Mouse (Mus musculus) spleen, embryonic (tissue): ENCODE measurements at regions not wholly inside any gene's neighbourhood (a gene's known extent, or its start where the extent isn't known, plus 50 kb on each side); places are given as distances from the start of the nearest gene placed in this dataset.
"Not testable (repeated sequence)": the region's sequence is repeated elsewhere in the genome, so short reads cannot be mapped to it uniquely, and the experiment has no call there.

Source experiments
- CTCF ChIA-PET: fragments of 350-600 bp; sonication (Branson Sonifier 250); formaldehyde crosslinking; loops from one replicate; lab custom pipeline; 2022; lab: Charles Lee

GRCm38 (mm10) chr10:15321480-15321879 lies 603.5 kb upstream of the Gje1 start:
- CTCF ChIA-PET: no interaction called here

- CTCF ChIA-PET: no interaction called here
Measured at GRCm38 (mm10) chr10:15317017-15317607, 599.1 kb upstream of the Gje1 start.

GRCm38 (mm10) chr10:15310650-15311049 lies 592.6 kb upstream of the Gje1 start:
- CTCF ChIA-PET: no interaction called here

- CTCF ChIA-PET: no interaction called here
Measured at GRCm38 (mm10) chr10:15305811-15306473, 587.9 kb upstream of the Gje1 start.

DNA sequence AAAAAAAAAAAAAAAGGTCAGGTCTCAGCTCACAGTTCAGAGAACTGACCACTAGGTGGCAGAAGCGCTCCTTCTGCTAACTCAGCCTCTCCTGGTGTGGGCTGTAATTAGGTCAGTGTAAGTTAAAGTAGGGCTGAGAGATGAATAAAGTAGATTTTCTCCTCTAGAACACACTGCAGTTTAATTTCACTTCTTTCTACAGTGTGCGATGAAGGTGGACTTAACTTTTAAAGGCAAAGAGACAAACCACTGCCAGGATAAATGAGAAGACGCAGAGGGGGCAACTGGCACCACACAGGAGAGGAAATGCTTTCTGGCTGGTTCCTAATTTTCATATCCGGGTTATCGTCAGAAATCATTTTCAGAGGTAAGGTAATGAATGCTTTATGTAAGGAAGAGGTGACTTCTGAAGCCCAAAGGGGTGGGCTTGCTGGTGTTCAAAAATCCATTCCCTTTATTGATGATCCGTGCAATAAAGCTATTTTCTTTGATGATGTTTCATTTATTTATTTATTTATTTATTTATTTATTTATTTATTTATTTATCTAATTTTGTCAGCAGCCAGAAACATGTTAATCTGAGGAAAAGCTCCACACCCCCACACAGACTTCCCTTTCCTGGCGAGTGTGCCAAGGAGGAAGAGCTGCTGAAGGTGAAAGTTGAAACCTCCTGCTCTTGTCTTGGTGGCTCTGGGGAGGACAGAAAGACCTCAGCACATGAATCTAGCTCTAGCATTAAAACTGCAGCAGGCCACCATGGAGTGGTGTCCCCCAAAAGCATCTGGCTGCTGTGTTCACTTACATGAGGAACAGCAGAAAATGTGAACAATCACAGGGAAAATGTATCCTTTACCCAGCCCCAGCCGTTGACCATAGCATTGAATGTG lies 582.4 kb upstream of the Gje1 start:
- CTCF ChIA-PET: no interaction called here

GRCm38 (mm10) chr10:15299331-15300198 lies 581.6 kb upstream of the Gje1 start:
- CTCF ChIA-PET: no interaction called here

DNA sequence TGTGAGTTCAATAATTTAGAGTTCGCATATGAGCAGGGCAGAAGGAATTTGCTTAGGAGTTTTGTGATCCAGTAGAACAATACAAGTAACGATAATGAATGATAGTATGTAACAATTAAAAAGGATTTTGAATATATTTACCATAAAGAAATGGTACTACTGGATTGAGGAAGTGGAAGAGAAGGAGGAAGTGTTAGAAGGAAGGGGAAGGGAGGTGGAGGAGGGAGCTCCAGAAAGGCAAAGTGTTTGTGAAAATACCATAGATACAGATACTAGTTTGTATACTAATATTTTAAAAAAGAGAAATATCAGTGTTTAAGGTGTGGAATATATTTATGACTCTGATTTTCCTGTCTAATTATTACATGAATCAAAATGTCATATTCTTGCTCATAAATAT lies 579.2 kb upstream of the Gje1 start:
- CTCF ChIA-PET: interaction anchor here (0.7 kb wide), 1 partner anchor 1249 kb away, joined by 3 read pairs; no protein-coding TSS in a partner anchor

GRCm38 (mm10) chr10:15294125-15294524 lies 576.1 kb upstream of the Gje1 start:
- CTCF ChIA-PET: no interaction called here

GRCm38 (mm10) chr10:15263337-15263736 lies 545.3 kb upstream of the Gje1 start:
- CTCF ChIA-PET: interaction anchor here (0.6 kb wide), 1 partner anchor 1401 kb away, joined by 3 read pairs; no protein-coding TSS in a partner anchor

GRCm38 (mm10) chr10:15262282-15262681 lies 544.3 kb upstream of the Gje1 start:
- CTCF ChIA-PET: not testable (repeated sequence)

GRCm38 (mm10) chr10:15249402-15250086 lies 531.5 kb upstream of the Gje1 start:
- CTCF ChIA-PET: no interaction called here

GRCm38 (mm10) chr10:15248899-15249298 lies 530.9 kb upstream of the Gje1 start:
- CTCF ChIA-PET: no interaction called here

GRCm38 (mm10) chr10:15244376-15245262 lies 526.6 kb upstream of the Gje1 start:
- CTCF ChIA-PET: no interaction called here

GRCm38 (mm10) chr10:15243460-15243859 lies 525.4 kb upstream of the Gje1 start:
- CTCF ChIA-PET: no interaction called here

GRCm38 (mm10) chr10:15218883-15219282 lies 500.9 kb upstream of the Gje1 start:
- CTCF ChIA-PET: no interaction called here

DNA sequence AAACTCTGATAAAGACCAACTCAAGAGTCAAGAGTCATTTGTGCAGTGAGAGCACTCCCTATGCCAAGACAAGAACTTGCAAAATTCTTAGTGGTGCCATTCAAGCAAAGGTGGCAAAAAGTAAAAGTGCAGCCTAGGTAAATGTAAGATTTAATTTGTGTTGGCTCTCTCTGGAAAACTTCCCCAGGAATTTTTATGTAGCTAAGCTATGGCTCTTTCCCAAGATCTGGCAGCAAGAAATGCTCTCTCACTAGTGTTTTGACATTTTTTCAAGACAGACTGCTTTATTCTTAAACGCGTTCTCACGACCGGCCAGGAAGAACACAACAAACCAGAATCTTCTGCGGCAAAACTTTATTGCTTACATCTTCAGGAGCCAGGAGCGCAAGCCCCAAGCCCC lies 461.6 kb upstream of the Gje1 start:
- CTCF ChIA-PET: no interaction called here

- CTCF ChIA-PET: no interaction called here
Measured at GRCm38 (mm10) chr10:15174421-15174820, 456.4 kb upstream of the Gje1 start.

- CTCF ChIA-PET: no interaction called here
Measured at GRCm38 (mm10) chr10:15172558-15172957, 454.5 kb upstream of the Gje1 start.

DNA sequence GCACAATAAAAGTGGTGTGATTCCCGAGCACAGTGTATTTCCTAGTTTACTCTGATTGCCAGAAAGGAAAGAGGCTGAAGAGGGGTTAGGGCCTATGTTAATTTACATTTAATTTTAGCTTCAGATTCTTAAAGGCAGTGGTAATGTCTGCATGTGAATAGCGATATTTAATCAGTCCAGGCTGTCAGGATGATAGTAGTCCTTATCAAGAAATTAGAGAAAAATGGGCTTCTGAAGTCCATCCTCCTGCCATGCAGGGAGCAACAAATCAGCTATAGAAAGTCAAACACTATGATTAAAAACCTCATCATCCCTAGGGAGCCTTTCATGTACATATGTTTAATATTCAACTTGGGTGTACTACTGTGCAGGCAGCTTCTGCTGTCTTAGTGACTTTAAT lies 422.7 kb upstream of the Gje1 start:
- CTCF ChIA-PET: no interaction called here
